Mouse (Mus musculus) embryonic fibroblast, embryonic 13.5 days (primary cell): ENCODE measurements around the gene Tcf7l1. TPM values are rescaled to one million over a fixed set of nuclear protein-coding genes. Genes with fewer than 3 reads are reported as not detected.
A peak's percentile ranks its signal among the peaks of the same experiment; 100 is the strongest.

Experiments used
- H3K27ac ChIP-seq: 2 replicates; pipeline ENCODE4 v1.5.1; 2012; ENCODE audit warnings: low read length, control low read depth, inconsistent platforms; ENCODE audit not compliant: insufficient read depth
- H3K4me1 ChIP-seq: 2 replicates; pipeline ENCODE4 v1.6.1; 2011; ENCODE audit warnings: low read length; ENCODE audit not compliant: control insufficient read depth, insufficient read depth
- H3K4me3 ChIP-seq: 2 replicates; pipeline ENCODE4 v1.5.1; 2011; ENCODE audit warnings: mild to moderate bottlenecking, control low read depth, low read length; ENCODE audit not compliant: insufficient read depth
- CTCF ChIP-seq: IDR thresholded peaks from 2 replicates; pipeline ENCODE4 v1.5.1; 2011; ENCODE audit warnings: mild to moderate bottlenecking, control low read depth, low read length, moderate library complexity, borderline replicate concordance; ENCODE audit not compliant: insufficient read depth
- POLR2A ChIP-seq: IDR thresholded peaks from 2 replicates; pipeline ENCODE4 v1.6.1; 2011; ENCODE audit warnings: low read depth, mild to moderate bottlenecking, control low read depth, low read length, moderate library complexity
- polyA plus RNA-seq: library from polyadenylated mRNA; stranded (reverse); fragments of >200 nt; gene quantifications from 2 replicates; pipeline ENCODE4 v1.2.4, GENCODE M21; 2011; ENCODE audit warnings: low read depth; ENCODE audit not compliant: missing spikeins, insufficient read length

Tcf7l1 gene
- polyA plus RNA-seq, 1 experiment: 54.0 TPM

DNA sequence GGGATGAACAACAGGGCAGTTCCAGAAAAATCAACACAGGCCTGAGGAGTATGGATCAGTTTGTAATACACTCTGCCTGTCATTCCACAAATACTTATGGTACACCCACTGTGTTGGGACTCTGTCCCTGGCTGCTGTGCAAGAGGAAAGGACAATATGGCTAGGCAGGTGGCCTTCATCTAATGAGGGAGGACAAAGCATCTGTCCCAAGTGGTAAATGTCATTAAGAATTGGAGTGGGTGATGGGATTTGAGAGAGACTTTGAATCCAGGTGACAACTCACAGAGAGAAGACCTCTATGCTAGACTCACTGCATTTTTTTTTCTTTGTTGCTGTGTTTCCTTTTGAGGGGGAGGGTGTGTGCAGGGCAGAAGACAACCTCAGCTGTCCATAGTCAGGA lies 115.3 kb downstream of the Tcf7l1 start:
- H3K4me3 ChIP-seq: no peak overlapping the region
- H3K4me1 ChIP-seq: peaks cover 11% of the 10 kb centered on the region
- no peak for TF ChIP-seq CTCF
- TF ChIP-seq POLR2A: no peak
- H3K27ac ChIP-seq: peak overlapping the region; percentile 55; the same call in 1 of the 2 replicates

DNA sequence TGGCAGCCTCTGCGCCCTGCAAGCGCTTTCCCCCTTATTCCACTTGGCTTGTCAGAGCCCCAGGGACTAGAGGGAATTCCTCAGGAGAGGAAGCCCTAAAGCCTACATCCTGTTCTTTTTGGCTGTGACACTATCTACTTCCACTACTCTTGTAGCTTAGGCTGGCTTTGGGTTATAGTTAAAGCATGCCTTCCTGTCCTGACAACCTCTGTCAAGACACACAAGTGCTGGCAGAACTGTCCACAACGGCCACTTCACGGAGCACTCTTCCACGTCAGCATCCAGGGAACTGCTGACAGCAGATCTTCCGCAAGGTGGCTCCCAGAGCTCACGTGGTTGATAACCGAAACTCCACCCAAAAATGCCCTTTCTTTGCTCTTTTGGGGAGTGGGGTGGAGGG lies 117.9 kb downstream of the Tcf7l1 start:
- H3K27ac ChIP-seq: no peak overlapping the region
- no peak overlapping the region for H3K4me3 ChIP-seq
- TF ChIP-seq CTCF: no peak
- TF ChIP-seq POLR2A: no peak
- H3K4me1 ChIP-seq: peaks cover 6% of the 10 kb centered on the region; the same call in 1 of the 2 replicates

DNA sequence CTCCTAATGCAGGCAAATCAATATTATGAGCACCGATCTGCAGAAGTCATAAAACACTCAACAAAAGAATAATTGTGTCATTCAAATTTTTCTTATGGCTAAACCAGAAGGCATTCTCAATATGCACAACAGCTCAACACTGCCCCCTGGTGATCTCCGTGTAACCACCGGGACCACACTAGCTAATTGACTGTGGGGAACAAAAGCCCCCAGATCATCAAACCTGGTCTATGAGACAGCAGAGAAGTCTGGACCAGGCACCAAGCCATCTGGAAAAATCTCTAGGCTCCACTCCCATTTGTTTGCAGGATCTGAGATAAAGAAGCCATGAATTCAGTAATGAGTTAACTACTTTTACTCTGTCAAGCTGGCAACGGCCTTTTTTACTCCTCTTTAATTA lies 122.0 kb downstream of the Tcf7l1 start:
- Histone ChIP-seq H3K27ac (no peak overlapping the region), H3K4me3 (no peak overlapping the region), H3K4me1 (peaks cover 6% of the 10 kb centered on the region; the same call in 1 of the 2 replicates)
- TF ChIP-seq POLR2A (no peak), CTCF (peak; percentile 61; the same call in 1 of the 2 replicates)

DNA sequence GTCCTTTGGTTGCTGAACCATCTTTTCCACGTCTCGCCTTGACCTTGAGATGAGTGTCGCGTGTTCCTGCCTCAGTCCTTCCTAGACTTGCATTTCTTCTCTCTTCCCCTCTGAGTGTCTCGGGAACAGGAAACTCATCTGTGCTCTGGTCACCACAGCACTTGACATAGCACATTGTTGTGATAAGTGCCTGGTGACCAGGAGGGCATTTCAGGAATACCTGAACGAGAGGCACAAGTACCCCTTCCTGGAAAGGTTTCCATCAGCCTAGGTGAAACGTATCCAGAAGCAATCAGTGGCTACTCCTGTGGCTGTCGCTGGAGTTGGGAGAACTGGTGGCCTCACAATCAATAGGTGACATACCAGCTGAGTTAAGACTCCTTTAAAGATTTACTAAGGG lies 124.8 kb downstream of the Tcf7l1 start:
- no peak overlapping the region for H3K27ac ChIP-seq
- peaks cover 16% of the 10 kb centered on the region for H3K4me1 ChIP-seq
- TF ChIP-seq POLR2A: no peak
- no peak for TF ChIP-seq CTCF
- H3K4me3 ChIP-seq: no peak overlapping the region

DNA sequence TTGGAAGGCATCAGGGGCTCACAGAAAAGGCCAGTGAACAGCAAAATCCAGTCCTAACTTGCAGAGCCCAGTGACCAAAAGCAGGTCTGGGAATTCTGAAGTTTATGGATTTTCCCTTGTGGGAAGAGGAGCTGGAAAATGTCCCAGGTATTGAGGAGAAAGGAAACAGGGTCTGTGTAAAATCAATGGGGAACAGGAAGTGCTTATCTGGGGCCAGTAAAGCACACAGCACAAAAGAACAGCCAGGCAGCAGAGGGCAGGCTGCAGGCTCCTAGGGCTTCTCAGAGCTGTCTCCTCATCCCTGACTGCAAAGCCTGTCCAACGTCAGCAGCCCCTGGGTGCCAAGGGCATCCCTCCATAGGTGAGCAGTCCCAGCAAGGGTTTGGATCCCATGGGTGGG lies 126.1 kb downstream of the Tcf7l1 start:
- no peak overlapping the region for H3K4me3 ChIP-seq
- H3K27ac ChIP-seq: 0 out of 2 replicates have a peak overlapping the region, but pooled peaks have one; percentile 24
- H3K4me1 ChIP-seq: peaks cover 10% of the 10 kb centered on the region
- TF ChIP-seq POLR2A (no peak), CTCF (no peak)

DNA sequence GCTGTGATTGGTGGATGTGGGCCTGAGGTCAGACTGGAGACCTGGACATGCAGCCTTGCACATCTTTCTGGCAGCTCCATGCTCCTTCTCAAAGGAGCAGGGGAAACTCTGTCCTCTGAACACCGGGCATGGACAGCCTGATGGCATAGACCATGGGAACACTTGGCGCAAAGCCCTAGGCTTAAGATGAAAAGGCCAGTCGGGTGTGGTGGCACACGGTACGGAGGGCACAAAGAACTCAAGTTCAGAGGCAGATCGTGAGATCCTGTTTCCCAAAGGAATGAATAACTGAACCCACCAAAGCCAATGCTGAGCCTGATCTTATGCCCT lies 128.7 kb downstream of the Tcf7l1 start:
- no peak overlapping the region for H3K4me3 ChIP-seq
- H3K27ac ChIP-seq: peak overlapping the region; percentile 39
- peaks cover 19% of the 10 kb centered on the region for H3K4me1 ChIP-seq
- no peak for TF ChIP-seq POLR2A
- TF ChIP-seq CTCF: no peak

DNA sequence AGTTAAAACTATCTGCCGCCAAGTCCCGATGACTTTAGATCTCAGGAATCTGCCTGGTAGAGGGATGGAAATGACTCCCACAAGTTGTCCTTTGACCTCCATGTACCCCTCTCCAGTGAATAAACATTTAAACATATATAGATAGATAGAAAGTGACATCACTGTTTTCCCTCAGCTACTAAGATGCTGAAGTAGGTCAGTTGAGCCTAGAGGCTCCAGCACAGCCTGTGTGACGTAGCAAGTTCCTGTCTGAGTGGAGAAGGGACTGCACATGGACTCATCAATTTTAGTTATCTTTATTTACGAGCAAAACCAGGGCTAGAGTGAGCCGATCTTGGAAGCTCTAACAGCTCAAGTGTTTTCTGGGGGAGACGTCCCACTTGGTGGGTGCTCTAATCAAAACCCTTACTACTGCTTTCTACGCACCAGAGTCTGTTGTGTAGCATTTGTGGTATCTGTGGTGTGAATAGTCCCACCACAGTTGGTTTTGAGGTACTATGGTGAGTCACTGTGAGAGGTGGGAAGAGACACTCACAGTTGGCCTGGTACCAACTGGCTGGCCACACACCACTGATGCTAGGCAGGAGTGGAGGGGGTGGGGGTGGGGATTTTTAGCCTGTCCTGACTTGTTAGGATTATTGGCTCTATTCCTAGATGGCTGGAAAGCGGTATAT lies 129.2 kb downstream of the Tcf7l1 start:
- no peak overlapping the region for H3K4me3 ChIP-seq
- peak overlapping the region; percentile 39 for H3K27ac ChIP-seq
- TF ChIP-seq POLR2A: no peak
- peaks cover 19% of the 10 kb centered on the region for H3K4me1 ChIP-seq

DNA sequence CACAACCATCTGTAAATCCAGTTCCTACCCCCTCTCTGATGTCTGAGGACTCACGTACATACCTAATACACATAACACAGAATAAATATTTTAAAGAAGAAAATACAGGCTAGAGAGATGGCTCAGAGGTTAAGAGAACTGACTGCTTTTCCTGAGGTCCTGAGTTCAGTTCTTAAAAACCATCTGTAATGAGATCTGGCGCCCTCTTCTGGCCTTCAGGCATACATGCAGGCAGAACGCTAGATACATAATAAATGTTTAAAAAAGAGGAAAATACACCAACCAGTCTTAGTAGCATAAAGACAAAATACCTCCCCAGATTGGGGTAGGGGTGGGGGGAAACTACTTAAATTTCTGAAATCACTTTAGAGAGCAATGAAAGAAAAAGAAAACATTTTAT lies 131.0 kb downstream of the Tcf7l1 start:
- TF ChIP-seq CTCF (no peak), POLR2A (no peak)
- H3K4me3 ChIP-seq: no peak overlapping the region
- H3K27ac ChIP-seq: no peak overlapping the region
- H3K4me1 ChIP-seq: peaks cover 23% of the 10 kb centered on the region

DNA sequence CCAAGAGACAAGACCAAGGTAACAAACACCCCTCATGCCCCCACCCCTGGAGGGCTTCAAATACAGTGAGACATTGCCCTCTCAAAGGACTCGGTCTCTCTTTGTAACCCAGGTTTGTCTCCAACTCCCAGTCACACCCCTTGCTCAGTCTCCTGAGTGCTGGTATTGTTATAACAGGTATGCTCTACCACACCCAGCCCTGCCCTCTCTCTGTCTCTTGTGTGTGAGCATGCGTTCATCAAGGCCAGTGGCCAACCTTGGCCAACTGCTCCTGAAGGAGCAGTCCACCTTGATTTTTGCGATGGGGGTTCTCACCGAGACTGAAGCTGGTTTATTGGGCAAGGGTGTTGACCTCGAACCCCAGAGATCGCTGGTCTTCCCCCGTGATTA lies 133.0 kb downstream of the Tcf7l1 start:
- peaks cover 23% of the 10 kb centered on the region for H3K4me1 ChIP-seq
- no peak overlapping the region for H3K4me3 ChIP-seq
- TF ChIP-seq POLR2A: no peak
- no peak for TF ChIP-seq CTCF
- peak overlapping the region; percentile 64 for H3K27ac ChIP-seq

DNA sequence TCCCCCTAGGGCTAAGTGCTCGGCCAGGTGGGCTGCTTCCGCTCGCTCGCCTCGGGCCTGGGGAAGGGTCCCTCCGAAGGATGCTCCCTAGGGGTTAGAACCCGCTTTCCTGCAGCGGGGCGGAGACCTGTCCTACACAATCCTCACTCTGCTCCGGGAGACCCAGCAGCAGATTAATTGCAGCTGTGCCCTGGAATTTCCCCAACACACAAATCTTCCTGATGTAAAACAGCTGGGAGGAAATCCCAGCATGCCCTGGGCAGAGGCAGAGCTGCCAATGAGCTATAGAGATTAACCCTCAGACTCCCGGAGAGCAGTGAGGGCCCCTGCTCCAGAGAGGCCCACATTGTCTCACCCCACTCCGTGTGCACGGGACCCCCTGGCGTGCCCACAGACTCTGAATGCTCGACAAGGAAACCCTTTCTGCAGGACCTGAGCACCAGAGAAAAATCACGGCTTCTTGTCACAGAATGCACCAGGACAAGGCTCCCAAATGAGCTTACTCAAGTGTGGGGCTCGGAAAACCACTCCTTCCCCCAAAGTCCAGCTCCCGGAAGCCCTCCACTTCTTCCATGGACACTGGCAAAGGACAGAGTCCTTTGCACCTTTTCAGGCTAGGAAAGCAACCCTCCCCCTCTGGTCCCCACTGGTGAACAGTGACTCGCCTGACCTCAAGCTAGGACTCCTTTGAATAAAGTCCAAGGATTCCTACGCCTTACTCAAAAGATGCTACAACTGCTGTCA lies 133.6 kb downstream of the Tcf7l1 start:
- TF ChIP-seq CTCF: no peak
- no peak for TF ChIP-seq POLR2A
- H3K4me1 ChIP-seq: peaks cover 25% of the 10 kb centered on the region
- peak overlapping the region; percentile 14 for H3K4me3 ChIP-seq
- peak overlapping the region; percentile 64 for H3K27ac ChIP-seq

DNA sequence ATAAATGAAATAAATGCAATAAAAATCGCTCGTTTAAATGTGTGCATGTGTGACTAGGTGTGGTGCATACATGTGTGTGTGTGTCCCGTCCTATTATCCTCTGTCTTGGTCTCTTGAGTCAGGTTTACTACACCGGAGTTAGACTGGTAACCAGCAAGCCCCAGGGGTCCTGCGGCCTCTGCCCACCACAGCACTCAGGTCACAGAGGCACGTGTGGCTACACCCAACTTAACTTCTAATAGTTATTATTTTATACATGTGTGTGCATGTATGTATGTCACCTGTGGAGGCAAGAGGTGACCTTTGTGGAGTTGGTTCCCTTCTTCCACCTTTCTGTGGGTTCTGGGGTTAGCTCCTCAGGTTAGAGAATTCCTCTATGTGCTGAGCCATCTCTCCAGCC lies 134.7 kb downstream of the Tcf7l1 start:
- TF ChIP-seq POLR2A (no peak), CTCF (no peak)
- Histone ChIP-seq H3K27ac (no peak overlapping the region), H3K4me3 (no peak overlapping the region), H3K4me1 (peaks cover 20% of the 10 kb centered on the region)
